Mouse (Mus musculus) midbrain, embryonic 12.5 days (tissue): Measurements from ENCODE around the gene Nicn1. TPM values are rescaled to one million over a fixed set of nuclear protein-coding genes. Genes with fewer than 3 reads are reported as not detected.
"Not testable (repeated sequence)": the region's sequence is repeated elsewhere in the genome, so short reads cannot be mapped to it uniquely, and the experiment has no call there.

Experiments
- ATAC-seq: fragments of 200-750 bp; cut with Nextera tagmentation; 2 replicates; pipeline ENCODE4 v1.8.0; 2017; ENCODE audit warnings: low read depth, moderate TSS enrichment, moderate library complexity; ENCODE audit not compliant: low FRiP score
- H3K27ac ChIP-seq: fragments of 300-500 bp; sonication (generic); replicated peaks from 2 replicates; pipeline ENCODE4 v1.5.1; 2016; ENCODE audit warnings: mild to moderate bottlenecking
- H3K27me3 ChIP-seq: fragments of 300-500 bp; sonication (generic); 2 replicates; pipeline ENCODE4 v1.6.1; 2016; ENCODE audit warnings: mild to moderate bottlenecking
- H3K36me3 ChIP-seq: fragments of 300-500 bp; sonication (generic); 2 replicates; pipeline ENCODE4 v1.6.1; 2016
- H3K4me1 ChIP-seq: fragments of 300-500 bp; sonication (generic); 2 replicates; pipeline ENCODE4 v1.6.1; 2016
- H3K4me2 ChIP-seq: fragments of 300-500 bp; sonication (generic); replicated peaks from 2 replicates; pipeline ENCODE4 v1.6.1; 2016; ENCODE audit warnings: mild to moderate bottlenecking, moderate library complexity
- H3K4me3 ChIP-seq: fragments of 300-500 bp; sonication (generic); 2 replicates; pipeline ENCODE4 v1.5.1; 2016; ENCODE audit warnings: mild to moderate bottlenecking
- H3K9ac ChIP-seq: fragments of 300-500 bp; sonication (generic); replicated peaks from 2 replicates; pipeline ENCODE4 v1.6.1; 2016; ENCODE audit warnings: mild to moderate bottlenecking, moderate library complexity
- H3K9me3 ChIP-seq: fragments of 300-500 bp; sonication (generic); 2 replicates; pipeline ENCODE4 v1.6.1; 2016; ENCODE audit warnings: mild to moderate bottlenecking
- WGBS: fragments of 180-500 bp; shearing (Covaris S2); methylation state at CpG from one replicate; pipeline ENCODE4 v1.1.7; 2016; 5-methylcytosine and 5-hydroxymethylcytosine counted together
- polyA plus RNA-seq: library from polyadenylated mRNA; unstranded; fragments of >200 nt; fragmentation: Nextera tagmentation; extraction: Ambion mirVana; gene quantifications from 2 replicates; pipeline ENCODE4 v1.2.1, GENCODE M21; 2016

Gene Nicn1
- polyA plus RNA-seq, 1 experiment from 2014 or later: 67.9 TPM

DNA sequence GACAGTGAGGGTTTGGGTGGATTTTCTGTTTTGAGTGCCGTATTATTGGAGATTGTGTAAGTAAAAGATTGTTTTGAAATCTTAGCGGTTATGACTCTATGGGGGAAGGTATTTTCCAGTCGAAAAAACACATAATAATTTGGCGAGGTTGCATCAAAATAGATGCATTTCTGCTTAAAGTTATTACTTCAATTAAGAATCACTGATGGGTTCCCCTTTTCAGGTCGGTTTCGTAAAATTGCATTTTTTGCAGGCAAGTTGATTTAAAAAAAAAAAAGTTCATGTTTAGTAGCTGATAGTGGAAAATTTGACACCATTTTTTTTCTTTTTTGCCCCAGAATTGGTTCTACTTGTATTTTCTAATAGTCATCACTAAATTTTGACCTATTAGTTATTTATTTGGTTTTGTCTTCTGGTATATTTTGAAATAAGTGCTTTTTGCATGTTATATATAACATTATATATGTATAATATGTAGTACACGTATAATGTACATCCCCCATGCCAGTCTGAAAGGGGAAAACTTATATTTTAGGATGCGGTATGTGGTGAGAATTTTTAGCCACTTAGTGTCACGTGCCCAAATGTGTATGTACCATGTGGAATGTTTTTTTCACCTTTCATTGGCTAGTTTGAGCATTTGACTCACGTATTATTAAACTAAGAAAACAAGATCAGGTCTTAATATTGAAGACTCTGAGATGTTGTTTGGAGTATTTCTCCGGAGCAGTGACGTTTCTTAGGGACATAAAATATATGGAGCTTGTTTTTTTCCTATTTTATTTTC, 17.0 kb downstream of the Nicn1 start:
- Histone ChIP-seq H3K4me2 (peak overlapping the region; percentile 83), H3K27ac (peak overlapping the region; percentile 100), H3K36me3 (peaks cover 19% of the 10 kb centered on the region), H3K9ac (peak overlapping the region; percentile 98), H3K4me3 (peak overlapping the region; percentile 92), H3K9me3 (no peaks in the 10 kb centered on the region), H3K4me1 (peaks cover 34% of the 10 kb centered on the region), H3K27me3 (no peaks in the 10 kb centered on the region)
- 27% methylated on average over 12 of the region's 12 CpGs for WGBS
- ATAC-seq: no peak

DNA sequence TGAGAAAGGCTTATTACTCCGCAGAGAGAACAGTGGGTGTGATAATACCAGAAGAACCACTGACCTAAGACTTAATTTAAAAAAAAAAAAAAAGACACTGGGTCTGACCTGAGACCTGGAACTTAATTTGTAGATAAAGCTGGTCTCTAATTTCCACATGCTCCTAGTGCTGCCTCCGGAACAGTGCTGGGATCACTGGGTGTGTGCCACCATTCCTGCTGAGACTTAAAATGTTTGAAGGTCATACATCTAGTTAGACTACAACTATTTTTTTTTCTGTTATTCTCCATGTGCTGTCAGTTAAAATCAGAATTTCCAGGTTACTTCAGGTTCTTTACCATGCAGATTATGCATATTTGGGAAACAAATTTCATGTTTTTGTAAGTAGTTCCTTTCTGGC, 17.9 kb downstream of the Nicn1 start:
- Histone ChIP-seq H3K4me1 (peaks cover 34% of the 10 kb centered on the region), H3K9ac (peak overlapping the region; percentile 43), H3K4me3 (peak overlapping the region; percentile 92), H3K4me2 (peak overlapping the region; percentile 83), H3K9me3 (no peaks in the 10 kb centered on the region), H3K36me3 (peaks cover 10% of the 10 kb centered on the region; the same call in 1 of the 2 replicates), H3K27me3 (no peaks in the 10 kb centered on the region), H3K27ac (no peak overlapping the region)
- ATAC-seq: no peak
- 71% methylated on average over 2 of the region's 2 CpGs for WGBS

DNA sequence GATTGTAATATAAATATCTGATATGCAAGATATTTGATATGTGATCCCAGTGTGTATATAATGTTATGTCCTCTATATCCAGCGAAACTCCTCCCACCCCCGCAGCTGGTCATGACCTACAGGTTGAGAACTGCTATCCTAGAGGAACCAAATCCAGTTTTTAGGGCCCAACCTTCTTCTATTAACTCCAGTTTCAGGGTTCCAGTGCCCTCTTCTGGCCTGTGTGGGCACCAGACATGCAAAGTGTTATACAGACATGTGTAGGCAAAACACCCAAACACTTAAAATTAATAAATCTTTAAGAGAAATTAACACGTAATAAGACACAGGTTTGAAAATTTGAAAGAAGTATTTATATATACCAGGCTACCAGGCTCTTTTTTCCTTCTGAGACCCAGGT, 27.3 kb downstream of the Nicn1 start:
- ATAC-seq: no peak
- no peak overlapping the region for H3K9ac ChIP-seq
- no peaks in the 10 kb centered on the region for H3K27me3 ChIP-seq
- no peak overlapping the region for H3K4me3 ChIP-seq
- no peaks in the 10 kb centered on the region for H3K4me1 ChIP-seq
- H3K27ac ChIP-seq: no peak overlapping the region
- 97% methylated on average over 3 of the region's 3 CpGs for WGBS
- H3K4me2 ChIP-seq: no peak overlapping the region
- H3K36me3 ChIP-seq: peaks cover 25% of the 10 kb centered on the region
- no peaks in the 10 kb centered on the region for H3K9me3 ChIP-seq

DNA sequence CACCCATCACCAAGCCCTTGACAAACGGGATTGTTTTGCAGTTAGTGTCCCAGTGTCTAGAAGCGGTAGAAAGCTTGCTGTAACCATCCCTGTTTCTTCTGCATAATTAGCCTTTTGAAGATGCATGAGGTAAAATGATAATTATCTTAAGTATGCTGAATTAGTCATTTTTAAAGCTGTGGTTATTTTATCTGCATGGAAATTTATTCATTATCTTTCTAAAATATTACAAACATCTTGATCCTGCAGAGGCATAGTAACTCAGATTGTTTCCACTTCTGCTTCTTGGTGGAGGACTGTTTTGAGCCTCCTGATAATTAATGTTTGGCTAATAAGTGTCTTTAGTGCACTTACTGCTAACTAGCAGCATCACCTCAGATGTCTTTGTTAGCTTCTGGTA, 28.2 kb downstream of the Nicn1 start:
- H3K36me3 ChIP-seq: peaks cover 25% of the 10 kb centered on the region
- 89% methylated on average over 2 of the region's 2 CpGs for WGBS
- no peak for ATAC-seq

DNA sequence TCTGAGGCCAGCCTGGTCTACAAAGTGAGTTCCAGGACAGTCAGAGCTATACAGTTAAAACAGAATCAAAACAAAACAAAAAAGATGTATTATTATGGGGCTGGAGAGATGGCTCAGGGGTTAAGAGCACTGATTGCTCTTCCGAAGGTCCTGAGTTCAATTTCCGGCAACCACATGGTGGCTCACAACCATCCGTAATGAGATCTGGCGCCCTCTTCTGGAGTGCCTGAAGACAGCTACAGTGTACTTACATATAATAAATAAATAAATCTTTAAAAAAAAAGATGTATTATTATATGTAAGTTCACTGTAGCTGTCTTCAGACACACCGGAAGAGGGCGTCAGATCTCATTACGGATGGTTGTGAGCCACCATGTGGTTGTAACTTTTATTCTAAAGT, 31.8 kb downstream of the Nicn1 start:
- not testable (repeated sequence) for H3K4me3 ChIP-seq, H3K9me3 ChIP-seq, H3K27me3 ChIP-seq, H3K27ac ChIP-seq, H3K4me2 ChIP-seq, H3K9ac ChIP-seq, H3K4me1 ChIP-seq, ATAC-seq
- peaks cover 23% of the 10 kb centered on the region for H3K36me3 ChIP-seq
- WGBS: 94% methylated on average over 7 of the region's 7 CpGs

More for the DNA sequence above, 28.2 kb downstream of the Nicn1 start:
- H3K4me2 ChIP-seq: no peak overlapping the region
- no peak overlapping the region for H3K9ac ChIP-seq
- H3K9me3 ChIP-seq: no peaks in the 10 kb centered on the region
- H3K27ac ChIP-seq: no peak overlapping the region
- H3K27me3 ChIP-seq: no peaks in the 10 kb centered on the region
- no peak overlapping the region for H3K4me3 ChIP-seq
- H3K4me1 ChIP-seq: no peaks in the 10 kb centered on the region

DNA sequence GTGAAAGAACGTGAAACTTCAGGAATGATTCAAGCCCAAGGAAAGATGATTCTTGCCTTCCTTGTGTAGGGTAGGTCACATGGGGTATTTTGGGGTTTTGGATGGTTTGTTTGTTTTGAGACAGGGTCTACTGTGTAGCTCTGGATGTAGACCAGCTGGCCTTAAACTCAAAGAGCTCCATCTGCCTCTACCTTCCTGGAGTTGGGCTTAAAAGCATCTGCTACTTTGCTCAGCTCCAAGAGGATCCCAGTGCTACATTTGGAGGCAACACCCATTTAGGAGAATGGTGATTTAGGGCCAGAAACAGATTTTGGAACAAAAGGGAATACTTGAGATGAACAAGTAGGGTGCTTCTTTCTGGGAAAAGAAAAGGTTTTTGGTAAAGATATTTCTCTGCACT, 34.6 kb downstream of the Nicn1 start:
- ATAC-seq: no peak
- H3K9me3 ChIP-seq: no peaks in the 10 kb centered on the region
- H3K27ac ChIP-seq: no peak overlapping the region
- WGBS: 89% methylated on average over 1 of the region's 1 CpGs
- no peaks in the 10 kb centered on the region for H3K27me3 ChIP-seq
- no peak overlapping the region for H3K4me2 ChIP-seq
- no peak overlapping the region for H3K9ac ChIP-seq
- H3K36me3 ChIP-seq: peaks cover 40% of the 10 kb centered on the region
- H3K4me3 ChIP-seq: no peak overlapping the region
- no peaks in the 10 kb centered on the region for H3K4me1 ChIP-seq

DNA sequence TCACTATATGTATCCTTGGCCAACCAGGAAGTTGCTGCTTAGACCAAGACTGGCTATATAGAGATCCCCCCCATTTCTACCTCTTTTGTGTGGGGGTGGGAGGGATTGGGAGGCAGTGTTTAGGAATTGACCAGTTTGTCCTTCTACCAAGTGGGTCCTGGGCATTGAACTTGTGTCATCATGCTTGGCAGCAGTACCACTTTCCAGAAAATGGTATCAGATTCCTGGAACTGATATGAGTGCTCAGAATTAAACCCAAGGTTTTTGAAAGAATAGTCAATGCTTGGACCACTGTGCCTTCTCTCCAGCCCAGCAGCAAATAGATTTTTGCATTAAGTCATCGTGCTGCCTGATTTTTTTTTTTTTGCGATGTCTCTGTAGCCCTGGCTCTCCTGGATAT, 35.6 kb downstream of the Nicn1 start:
- peaks cover 43% of the 10 kb centered on the region for H3K36me3 ChIP-seq
- 91% methylated on average over 2 of the region's 2 CpGs for WGBS

DNA sequence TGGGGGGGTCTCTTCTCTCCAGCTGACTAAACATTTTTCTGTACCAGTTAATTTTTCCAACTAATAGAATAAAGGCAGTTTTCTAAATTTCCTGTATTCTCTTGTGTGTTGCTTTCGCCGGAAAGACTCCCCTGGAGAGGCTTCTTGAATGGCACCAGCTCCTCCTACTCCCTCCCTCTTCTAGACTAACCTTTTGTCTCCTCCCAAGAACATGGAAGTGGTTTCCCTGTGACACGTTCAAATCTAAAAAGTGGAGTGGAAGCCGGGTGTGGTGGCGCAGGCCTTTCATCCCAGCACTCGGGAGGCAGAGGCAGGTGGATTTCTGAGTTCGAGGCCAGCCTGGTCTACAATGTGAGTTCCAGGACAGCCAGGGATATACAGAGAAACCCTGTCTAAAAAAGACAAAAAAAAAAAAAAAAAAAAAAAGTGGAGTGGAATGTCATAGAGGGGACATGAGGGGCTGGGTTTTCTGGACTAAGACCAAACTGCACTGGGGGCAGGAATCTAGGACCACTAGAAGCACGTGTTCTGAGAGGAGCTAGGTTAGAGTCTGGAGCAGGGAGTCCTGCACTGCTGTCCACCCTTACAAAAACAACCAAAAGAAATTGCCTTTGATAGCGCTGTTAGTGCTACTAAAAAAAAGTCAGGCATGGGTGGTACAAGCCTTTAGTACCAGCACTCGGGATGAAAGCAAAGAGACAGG, 47.8 kb downstream of the Nicn1 start:
- Histone ChIP-seq H3K4me3 (no peak overlapping the region), H3K36me3 (peaks cover 34% of the 10 kb centered on the region), H3K4me1 (peaks cover 19% of the 10 kb centered on the region), H3K9me3 (no peaks in the 10 kb centered on the region), H3K27me3 (no peaks in the 10 kb centered on the region), H3K9ac (no peak overlapping the region), H3K4me2 (peak overlapping the region; percentile 78), H3K27ac (peak overlapping the region; percentile 91)
- WGBS: 71% methylated on average over 10 of the region's 10 CpGs
- no peak for ATAC-seq

More for the DNA sequence above, 35.6 kb downstream of the Nicn1 start:
- no peaks in the 10 kb centered on the region for H3K27me3 ChIP-seq
- no peak overlapping the region for H3K4me2 ChIP-seq
- no peak overlapping the region for H3K4me3 ChIP-seq
- H3K27ac ChIP-seq: no peak overlapping the region
- H3K9me3 ChIP-seq: no peaks in the 10 kb centered on the region
- no peaks in the 10 kb centered on the region for H3K4me1 ChIP-seq
- ATAC-seq: no peak
- H3K9ac ChIP-seq: no peak overlapping the region

DNA sequence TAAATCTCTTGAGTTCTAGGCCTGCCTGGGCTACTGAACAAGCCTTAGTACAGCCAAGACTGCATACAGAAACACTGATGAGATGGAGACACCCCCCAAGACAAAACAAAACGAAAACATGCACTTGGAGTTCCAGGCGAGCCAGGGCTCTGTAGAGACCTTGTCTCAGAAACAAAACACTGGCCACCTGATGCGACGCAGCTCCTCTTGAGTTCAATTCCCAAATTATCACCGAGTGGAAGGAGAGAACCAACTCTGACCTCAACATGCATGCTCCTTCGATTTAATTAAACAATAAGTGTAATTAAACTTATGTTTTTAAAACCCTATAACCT, 48.3 kb downstream of the Nicn1 start:
- peaks cover 30% of the 10 kb centered on the region for H3K36me3 ChIP-seq
- peak overlapping the region; percentile 91 for H3K27ac ChIP-seq
- no peaks in the 10 kb centered on the region for H3K27me3 ChIP-seq
- peak; percentile 20; the same call in 1 of the 2 replicates for ATAC-seq
- no peaks in the 10 kb centered on the region for H3K9me3 ChIP-seq
- peaks cover 19% of the 10 kb centered on the region for H3K4me1 ChIP-seq
- H3K9ac ChIP-seq: peak overlapping the region; percentile 92; the same call in 1 of the 2 replicates
- H3K4me3 ChIP-seq: peak overlapping the region; percentile 81
- 28% methylated on average over 6 of the region's 6 CpGs for WGBS
- H3K4me2 ChIP-seq: peak overlapping the region; percentile 78

DNA sequence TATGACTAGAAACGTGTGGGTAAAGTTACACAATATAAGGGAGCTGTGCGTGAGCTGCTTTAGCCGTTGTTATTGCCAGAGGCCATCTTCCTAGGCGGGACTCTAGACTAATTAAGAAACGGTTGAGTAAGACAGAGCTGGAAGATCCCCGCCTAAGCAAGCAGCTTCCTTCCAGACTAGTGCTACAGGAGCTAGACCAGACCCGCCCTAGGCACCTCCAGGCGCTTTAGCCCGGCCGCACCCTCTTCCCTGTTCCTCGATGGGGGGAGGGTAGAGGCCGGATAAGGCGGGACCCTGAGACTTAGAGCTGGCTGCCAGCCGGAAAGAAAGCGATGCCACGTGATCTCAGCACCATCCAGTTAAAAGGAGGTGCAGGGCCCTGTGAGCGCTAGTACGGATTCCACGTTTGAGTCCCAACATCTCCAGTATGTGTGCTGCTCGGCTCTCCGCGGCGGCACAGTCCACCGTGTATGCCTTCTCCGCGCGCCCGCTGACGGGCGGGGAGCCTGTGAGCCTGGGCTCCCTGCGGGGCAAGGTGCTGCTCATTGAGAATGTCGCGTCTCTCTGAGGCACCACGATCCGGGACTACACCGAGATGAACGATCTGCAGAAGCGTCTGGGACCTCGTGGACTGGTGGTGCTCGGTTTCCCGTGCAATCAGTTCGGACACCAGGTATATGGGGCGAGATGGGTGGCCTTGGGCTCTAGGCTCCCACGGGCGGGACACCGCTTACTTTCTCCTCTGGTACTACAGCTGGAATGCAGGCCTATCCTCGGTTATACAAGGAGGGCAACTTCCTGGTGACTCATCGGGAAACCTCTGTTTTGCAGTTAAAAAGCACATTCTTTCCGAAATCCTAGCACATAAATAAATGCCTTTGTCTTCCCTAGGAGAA, 48.9 kb downstream of the Nicn1 start, which contains the start of gene Gpx1:
Gene Gpx1, plus strand, starts transcription at position 18 of the 896 bp plus-strand sequence.
- H3K27ac ChIP-seq: peak within 1 kb of the TSS; percentile 91
- under 1% methylated on average over 49 of the region's 49 CpGs for WGBS
- H3K36me3 ChIP-seq: peaks cover 24% of the 10 kb centered on the region
- no peaks in the 10 kb centered on the region for H3K27me3 ChIP-seq
- peaks cover 19% of the 10 kb centered on the region for H3K4me1 ChIP-seq
- no peaks in the 10 kb centered on the region for H3K9me3 ChIP-seq
- peak within 1 kb of the TSS; percentile 81 for H3K4me3 ChIP-seq
- peak within 1 kb of the TSS; percentile 92 for H3K9ac ChIP-seq
- peak; percentile 95 for ATAC-seq
- peak within 1 kb of the TSS; percentile 78 for H3K4me2 ChIP-seq

DNA sequence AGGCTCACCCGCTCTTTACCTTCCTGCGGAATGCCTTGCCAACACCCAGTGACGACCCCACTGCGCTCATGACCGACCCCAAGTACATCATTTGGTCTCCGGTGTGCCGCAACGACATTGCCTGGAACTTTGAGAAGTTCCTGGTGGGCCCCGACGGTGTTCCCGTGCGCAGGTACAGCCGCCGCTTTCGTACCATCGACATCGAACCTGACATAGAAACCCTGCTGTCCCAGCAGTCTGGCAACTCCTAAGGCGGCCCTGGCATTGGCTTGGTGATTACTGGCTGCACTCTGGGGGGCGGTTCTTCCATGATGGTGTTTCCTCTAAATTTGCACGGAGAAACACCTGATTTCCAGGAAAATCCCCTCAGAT, 49.6 kb downstream of the Nicn1 start:
- Histone ChIP-seq H3K9ac (peak overlapping the region; percentile 92), H3K27ac (peak overlapping the region; percentile 91), H3K36me3 (peaks cover 17% of the 10 kb centered on the region), H3K4me3 (peak overlapping the region; percentile 81), H3K4me2 (peak overlapping the region; percentile 78), H3K4me1 (peaks cover 19% of the 10 kb centered on the region), H3K9me3 (no peaks in the 10 kb centered on the region), H3K27me3 (no peaks in the 10 kb centered on the region)
- 17% methylated on average over 20 of the region's 20 CpGs for WGBS
- ATAC-seq: no peak
